Mouse (Mus musculus): ENCODE measurements around the gene Gmeb1. TPM values are rescaled to one million over a fixed set of nuclear protein-coding genes. Genes with fewer than 3 reads are reported as not detected.

Gmeb1 gene
- polyA plus RNA-seq, 1 experiment from 2014 or later: 13.2 TPM

GRCm38 (mm10) chr4:132194373-132194772 lies 67.0 kb downstream of the Gmeb1 start:
- H3K27ac ChIP-seq (replicated peaks): no peak overlapping the region
- WGBS (ENCODE audit: insufficient replicate concordance): 73% methylated on average over 6 of the region's 6 CpGs

DNA sequence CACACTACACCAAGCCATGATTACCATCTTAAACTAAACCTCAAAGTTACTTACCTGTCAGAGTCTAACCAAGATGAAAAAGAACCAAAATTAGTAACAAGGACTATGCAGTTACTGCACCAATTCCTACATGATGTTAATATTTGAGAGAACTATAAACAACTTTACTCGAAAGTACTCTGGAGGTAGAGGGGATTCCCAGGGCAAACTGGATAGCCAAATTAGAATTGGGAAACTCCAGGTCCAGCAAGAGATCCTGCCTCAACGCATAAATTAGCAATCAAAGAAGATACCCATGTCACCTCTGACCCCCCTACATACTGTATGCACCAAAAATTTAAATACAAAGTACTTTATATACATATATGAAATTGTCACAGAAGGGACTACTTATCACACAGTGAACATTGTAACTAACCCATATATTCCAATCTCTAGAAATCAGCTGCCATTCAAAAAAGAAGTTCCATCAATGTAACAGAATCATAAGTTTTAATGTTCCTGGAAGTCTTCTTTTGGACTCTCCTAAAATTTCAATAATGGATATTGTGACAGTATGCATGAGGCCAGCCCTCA lies 73.5 kb downstream of the Gmeb1 start:
- WGBS (ENCODE audit: insufficient replicate concordance): 82% methylated on average over 2 of the region's 2 CpGs
- Histone ChIP-seq H3K36me3 (replicated peaks) (peaks cover 65% of the 10 kb centered on the region), H3K9me3 (replicated peaks) (no peaks in the 10 kb centered on the region), H3K27ac (replicated peaks) (no peak overlapping the region), H3K4me2 (no peak overlapping the region), H3K9ac (no peak overlapping the region), H3K27me3 (no peaks in the 10 kb centered on the region), H3K4me1 (replicated peaks) (no peaks in the 10 kb centered on the region), H3K4me3 (replicated peaks) (no peak overlapping the region)
- ATAC-seq (ENCODE audit: insufficient read depth): no peak

More at GRCm38 (mm10) chr4:132194373-132194772, 67.0 kb downstream of the Gmeb1 start:
- H3K9ac ChIP-seq: no peak overlapping the region
- H3K4me1 ChIP-seq (replicated peaks): peaks cover 32% of the 10 kb centered on the region
- no peaks in the 10 kb centered on the region for H3K27me3 ChIP-seq
- no peaks in the 10 kb centered on the region for H3K9me3 ChIP-seq (replicated peaks)
- no peak overlapping the region for H3K4me2 ChIP-seq
- H3K4me3 ChIP-seq (replicated peaks): no peak overlapping the region
- no peak for ATAC-seq (ENCODE audit: insufficient read depth)
- peaks cover 49% of the 10 kb centered on the region for H3K36me3 ChIP-seq (replicated peaks)

- no peak overlapping the region for H3K4me2 ChIP-seq
- H3K9me3 ChIP-seq (replicated peaks): no peaks in the 10 kb centered on the region
- no peak overlapping the region for H3K27ac ChIP-seq (replicated peaks)
- H3K9ac ChIP-seq: no peak overlapping the region
- ATAC-seq (ENCODE audit: insufficient read depth): no peak
- H3K27me3 ChIP-seq: no peaks in the 10 kb centered on the region
- peaks cover 54% of the 10 kb centered on the region for H3K36me3 ChIP-seq (replicated peaks)
- no peak overlapping the region for H3K4me3 ChIP-seq (replicated peaks)
- 80% methylated on average over 3 of the region's 3 CpGs for WGBS (ENCODE audit: insufficient replicate concordance)
- H3K4me1 ChIP-seq (replicated peaks): peaks cover 5% of the 10 kb centered on the region
Measured at GRCm38 (mm10) chr4:132183162-132183561, 78.2 kb downstream of the Gmeb1 start.

DNA sequence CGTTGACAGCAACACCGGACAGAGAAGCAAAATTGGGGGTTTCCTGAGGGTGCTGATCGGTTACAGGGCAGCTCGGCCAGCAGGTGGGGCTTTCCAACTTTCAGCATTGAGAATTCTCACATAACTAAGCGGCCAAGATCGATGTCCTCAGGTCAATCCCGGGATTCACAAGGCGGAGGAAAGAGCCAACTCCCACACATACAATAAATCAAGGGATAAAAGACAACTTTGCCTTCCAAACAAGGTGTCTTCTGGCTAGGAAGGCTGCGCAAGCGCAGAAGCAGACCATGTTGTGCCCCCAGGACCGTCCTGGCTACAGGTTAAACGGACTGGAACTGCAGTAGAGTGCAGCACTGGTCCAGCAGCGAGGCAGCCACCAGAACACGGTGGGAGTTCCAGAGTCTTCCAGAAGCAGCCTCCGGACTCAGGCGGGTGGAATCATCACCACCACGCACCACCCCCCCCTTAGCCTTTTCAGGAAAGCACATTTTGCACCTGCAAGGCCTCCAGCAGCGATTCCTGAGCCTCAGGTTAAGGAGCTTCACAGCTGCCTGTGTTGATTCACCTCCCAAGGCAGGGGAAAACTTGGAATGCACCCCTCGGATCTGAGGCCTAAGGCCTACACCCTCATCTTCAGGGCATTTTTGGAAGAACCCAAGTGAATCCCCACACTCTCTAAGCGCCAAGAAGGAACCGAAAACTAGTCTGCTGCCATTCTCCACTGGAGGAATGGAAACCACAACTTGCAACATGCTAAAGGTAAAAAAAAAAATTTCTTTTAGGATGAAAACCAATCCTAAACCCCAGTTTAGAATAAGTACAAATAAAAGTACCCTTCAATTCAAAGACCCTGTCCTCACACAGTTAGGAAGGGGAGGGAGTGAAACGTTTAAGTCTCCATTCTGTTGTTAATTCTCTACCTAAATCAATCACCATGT lies 79.4 kb downstream of the Gmeb1 start:
- Histone ChIP-seq H3K36me3 (replicated peaks) (peaks cover 48% of the 10 kb centered on the region), H3K4me3 (replicated peaks) (no peak overlapping the region), H3K9ac (no peak overlapping the region), H3K27ac (replicated peaks) (no peak overlapping the region), H3K27me3 (0 out of 2 replicates have a peak, but pooled peaks cover 4% of the 10 kb centered on the region), H3K9me3 (replicated peaks) (no peaks in the 10 kb centered on the region), H3K4me2 (no peak overlapping the region), H3K4me1 (replicated peaks) (peaks cover 7% of the 10 kb centered on the region)
- 0 out of 2 replicates have a peak, but pooled peaks have one; percentile 7 for ATAC-seq (ENCODE audit: insufficient read depth)
- 72% methylated on average over 22 of the region's 22 CpGs for WGBS (ENCODE audit: insufficient replicate concordance)

DNA sequence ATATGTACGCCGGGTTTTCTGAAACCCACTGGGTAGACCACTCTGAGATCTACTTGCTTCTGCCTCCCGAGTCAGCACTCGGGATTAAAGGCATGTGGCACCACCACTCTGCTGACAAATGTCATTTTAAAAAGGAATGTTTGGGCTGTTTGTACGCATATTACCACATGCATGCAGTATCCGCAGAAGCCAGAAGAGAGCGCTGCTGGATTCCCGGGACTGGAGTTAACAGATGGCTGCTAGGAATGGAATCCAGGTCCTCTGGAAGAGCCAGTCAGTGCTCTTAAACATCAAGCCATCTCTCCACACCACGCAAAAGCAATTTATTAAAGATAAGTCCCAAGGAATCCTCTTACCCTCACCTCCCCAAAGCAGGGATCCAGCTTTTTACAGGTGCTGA lies 80.7 kb downstream of the Gmeb1 start:
- H3K36me3 ChIP-seq (replicated peaks): peaks cover 42% of the 10 kb centered on the region
- H3K27ac ChIP-seq (replicated peaks): no peak overlapping the region
- ATAC-seq (ENCODE audit: insufficient read depth): no peak
- WGBS (ENCODE audit: insufficient replicate concordance): 79% methylated on average over 9 of the region's 9 CpGs
- no peak overlapping the region for H3K9ac ChIP-seq
- H3K4me1 ChIP-seq (replicated peaks): peaks cover 7% of the 10 kb centered on the region
- no peak overlapping the region for H3K4me2 ChIP-seq
- no peaks in the 10 kb centered on the region for H3K9me3 ChIP-seq (replicated peaks)
- no peak overlapping the region for H3K4me3 ChIP-seq (replicated peaks)
- 0 out of 2 replicates have a peak, but pooled peaks cover 4% of the 10 kb centered on the region for H3K27me3 ChIP-seq

- no peak overlapping the region for H3K4me2 ChIP-seq
- H3K27me3 ChIP-seq: peaks cover 10% of the 10 kb centered on the region; the same call in 1 of the 2 replicates
- H3K9ac ChIP-seq: no peak overlapping the region
- no peak overlapping the region for H3K27ac ChIP-seq (replicated peaks)
- H3K4me1 ChIP-seq (replicated peaks): peaks cover 7% of the 10 kb centered on the region
- peaks cover 23% of the 10 kb centered on the region; the same call in 1 of the 2 replicates for H3K36me3 ChIP-seq (replicated peaks)
- 4% methylated on average over 10 of the region's 10 CpGs for WGBS (ENCODE audit: insufficient replicate concordance)
- ATAC-seq (ENCODE audit: insufficient read depth): no peak
- H3K4me3 ChIP-seq (replicated peaks): no peak overlapping the region
- H3K9me3 ChIP-seq (replicated peaks): no peaks in the 10 kb centered on the region
Measured at GRCm38 (mm10) chr4:132178630-132179059, 82.8 kb downstream of the Gmeb1 start.

DNA sequence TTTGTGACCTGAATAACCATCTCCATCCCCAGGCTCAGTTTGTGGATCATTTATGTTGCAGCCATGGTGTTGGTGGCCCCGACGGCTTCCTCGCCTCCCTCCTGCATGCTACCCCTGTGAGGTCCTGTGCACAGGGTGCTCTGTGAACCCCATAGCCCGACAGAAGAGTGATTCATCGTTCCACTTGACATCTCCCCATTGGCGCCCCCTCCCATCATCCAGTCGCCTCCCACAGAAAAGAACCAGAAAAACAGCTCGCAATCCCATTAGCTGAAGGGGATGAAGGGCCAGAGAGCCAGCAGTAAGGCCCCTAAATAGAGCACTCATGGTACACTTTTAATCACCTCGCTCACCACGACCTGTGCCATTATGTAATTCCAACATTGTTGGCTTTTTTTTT lies 84.9 kb downstream of the Gmeb1 start:
- no peaks in the 10 kb centered on the region for H3K9me3 ChIP-seq (replicated peaks)
- H3K27ac ChIP-seq (replicated peaks): no peak overlapping the region
- H3K4me2 ChIP-seq: no peak overlapping the region
- H3K27me3 ChIP-seq: peaks cover 15% of the 10 kb centered on the region; the same call in 1 of the 2 replicates
- H3K4me3 ChIP-seq (replicated peaks): no peak overlapping the region
- 0 out of 2 replicates have a peak, but pooled peaks cover 4% of the 10 kb centered on the region for H3K36me3 ChIP-seq (replicated peaks)
- no peak for ATAC-seq (ENCODE audit: insufficient read depth)
- H3K4me1 ChIP-seq (replicated peaks): peaks cover 7% of the 10 kb centered on the region; the same call in 1 of the 2 replicates
- 50% methylated on average over 10 of the region's 10 CpGs for WGBS (ENCODE audit: insufficient replicate concordance)
- H3K9ac ChIP-seq: no peak overlapping the region

Small RNA genes lying within 50 kb of the gene (microRNA-seq; reads per million reads assigned to microRNA genes)
- not detected for gene Gm22033

Other genes starting within 250 kb of the Gmeb1 start
- gene Gm10300, start 186.9 kb downstream of the Gmeb1 start, polyA plus RNA-seq (2015; fragmentation: Nextera tagmentation; extraction: Ambion mirVana): 0.43 and 0.46 TPM in 2 replicates
- 181 and 204 TPM in 2 replicates for gene Epb41, start 186.3 kb downstream of the Gmeb1 start, polyA plus RNA-seq (2015; fragmentation: Nextera tagmentation; extraction: Ambion mirVana)
- gene Oprd1, start 117.1 kb downstream of the Gmeb1 start, polyA plus RNA-seq (2015; fragmentation: Nextera tagmentation; extraction: Ambion mirVana): 0.08 TPM in 1 of 2 replicates, not detected in the other
- gene Ythdf2, start 49.3 kb downstream of the Gmeb1 start, polyA plus RNA-seq (2015; fragmentation: Nextera tagmentation; extraction: Ambion mirVana): 26.2 and 28.6 TPM in 2 replicates
- 31.7 and 38.3 TPM in 2 replicates for gene Taf12, start 12.8 kb upstream of the Gmeb1 start, polyA plus RNA-seq (2015; fragmentation: Nextera tagmentation; extraction: Ambion mirVana)
- 0.52 and 0.54 TPM in 2 replicates for gene Rab42, start 41.8 kb upstream of the Gmeb1 start, polyA plus RNA-seq (2015; fragmentation: Nextera tagmentation; extraction: Ambion mirVana)
- gene Trnau1ap, start 67.9 kb upstream of the Gmeb1 start, polyA plus RNA-seq (2015; fragmentation: Nextera tagmentation; extraction: Ambion mirVana): 28.7 and 34.2 TPM in 2 replicates
- gene Rcc1, start 92.0 kb upstream of the Gmeb1 start, polyA plus RNA-seq (2015; fragmentation: Nextera tagmentation; extraction: Ambion mirVana): 48.0 and 54.5 TPM in 2 replicates
- 8.0 and 8.6 TPM in 2 replicates for gene Phactr4, start 160.9 kb upstream of the Gmeb1 start, polyA plus RNA-seq (2015; fragmentation: Nextera tagmentation; extraction: Ambion mirVana)
- gene Med18, start 202.3 kb upstream of the Gmeb1 start, polyA plus RNA-seq (2015; fragmentation: Nextera tagmentation; extraction: Ambion mirVana): 10.7 and 11.2 TPM in 2 replicates
- 7.4 and 7.8 TPM in 2 replicates for gene Sesn2, start 248.9 kb upstream of the Gmeb1 start, polyA plus RNA-seq (2015; fragmentation: Nextera tagmentation; extraction: Ambion mirVana)

All from liver, embryonic 15.5 days (tissue).